28 mouse cellular contexts compared by ENCODE assay signal in the genomic region with DNA sequence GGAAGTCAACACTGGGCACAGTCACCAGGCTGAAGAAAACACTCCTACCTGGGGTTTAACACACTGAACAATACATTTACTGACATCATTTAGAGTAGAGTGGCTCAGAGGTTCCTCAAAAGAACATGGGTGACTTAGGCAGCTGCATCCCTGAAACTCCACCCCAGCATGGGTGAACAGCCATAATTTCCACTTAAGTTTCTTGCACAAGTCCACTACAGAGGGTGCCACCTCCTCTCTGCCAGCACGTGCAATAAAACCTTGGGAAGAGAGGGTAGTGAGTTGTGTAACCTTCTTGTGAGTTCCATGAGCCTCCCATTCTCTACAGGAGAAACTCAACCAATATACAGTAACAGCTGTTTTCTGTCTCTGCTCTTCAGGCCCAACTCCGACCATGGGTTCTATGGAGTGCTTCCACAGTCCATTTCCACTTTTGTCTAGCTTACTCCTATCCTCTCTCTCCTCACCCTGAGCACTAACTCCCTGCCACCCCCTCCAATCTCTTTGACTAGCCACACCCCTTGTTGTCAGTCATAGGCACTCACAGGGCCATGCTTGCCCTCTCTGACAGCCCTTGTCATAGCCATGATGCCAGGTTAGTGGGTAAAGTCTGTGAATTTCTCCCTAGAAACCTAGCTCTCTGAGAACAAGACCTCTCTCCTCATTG. TPM values are rescaled to one million over a fixed set of nuclear protein-coding genes. Genes with fewer than 3 reads are reported as not detected.
DNase-seq lines count a peak whose midpoint lies in the region; ATAC-seq and TF ChIP-seq lines count a peak whose summit lies in the region.
"Had no signal": no experiment of that assay in that cellular context is flagged by ENCODE, and none has a peak within 500 bp of the region (broad histone marks: within the 10 kb centered on the region; RNA-seq: fewer than 3 reads in every experiment).

No protein-coding gene starts in this region.

- ATAC-seq in embryonic facial prominence, embryonic 15.5 days (ENCODE audit: insufficient number of reproducible peaks, low FRiP score, low TSS enrichment, low read depth): no peak
- no peak for ATAC-seq in lung, postnatal 0 days
- peak; percentile 72 for ATAC-seq in megakaryocyte progenitor cell, adult 5-6 weeks (replicated peaks; ENCODE audit: poor library complexity)
- ATAC-seq: forebrain, embryonic 15.5 days; hindbrain, embryonic 16.5 days; intestine, embryonic 15.5 days; Patski had no signal

- H3K4me3 ChIP-seq in embryonic facial prominence, embryonic 15.5 days (replicated peaks): no peak overlapping the region
- H3K4me3 ChIP-seq in embryonic facial prominence, embryonic 10.5 days: no peak overlapping the region
- no peak overlapping the region for H3K4me3 ChIP-seq in lung, postnatal 0 days (ENCODE audit: low read depth, low read length)
- no peak overlapping the region for H3K4me3 ChIP-seq in embryonic fibroblast, embryonic 13.5 days (ENCODE audit: insufficient read depth, low read length)
- H3K4me3 ChIP-seq in left cerebral cortex, adult 2 months: no peak overlapping the region
- H3K4me3 ChIP-seq: erythroblast, embryonic 14.5 days; forebrain, embryonic 12.5 days; forebrain, embryonic 15.5 days; heart, embryonic 13.5 days; hindbrain, embryonic 10.5 days; hindbrain, embryonic 13.5 days; intestine, embryonic 15.5 days had no signal

- H3K27ac ChIP-seq in embryonic facial prominence, embryonic 15.5 days (replicated peaks): peak overlapping the region; percentile 39; the same call in 1 of the 2 replicates
- H3K27ac ChIP-seq in embryonic facial prominence, embryonic 10.5 days (replicated peaks): no peak overlapping the region
- no peak overlapping the region for H3K27ac ChIP-seq in lung, postnatal 0 days (ENCODE audit: low read length)
- H3K27ac ChIP-seq in embryonic fibroblast, embryonic 13.5 days (ENCODE audit: insufficient read depth, low read length): peak overlapping the region; percentile 10; the same call in 1 of the 2 replicates
- H3K27ac ChIP-seq in left cerebral cortex, adult 2 months: no peak overlapping the region
- H3K27ac ChIP-seq: forebrain, embryonic 12.5 days; forebrain, embryonic 15.5 days; heart, embryonic 13.5 days; hindbrain, embryonic 10.5 days; hindbrain, embryonic 13.5 days; intestine, embryonic 15.5 days had no signal

- intact Hi-C loops in left cerebral cortex, adult 2 months (cut with DNase I): no loop called here

- H3K4me2 ChIP-seq in embryonic facial prominence, embryonic 15.5 days (replicated peaks): no peak overlapping the region
- no peak overlapping the region for H3K4me2 ChIP-seq in lung, postnatal 0 days (replicated peaks; ENCODE audit: low read depth, low read length)
- H3K4me2 ChIP-seq: forebrain, embryonic 12.5 days; forebrain, embryonic 15.5 days; heart, embryonic 13.5 days; hindbrain, embryonic 13.5 days; intestine, embryonic 15.5 days had no signal

- 77% methylated on average over 2 of the region's 2 CpGs for WGBS in embryonic facial prominence, embryonic 15.5 days
- 87% methylated on average over 2 of the region's 2 CpGs for WGBS in embryonic facial prominence, embryonic 10.5 days
- 67% methylated on average over 2 of the region's 2 CpGs for WGBS in lung, postnatal 0 days

- H3K9ac ChIP-seq in embryonic facial prominence, embryonic 15.5 days: no peak overlapping the region
- no peak overlapping the region for H3K9ac ChIP-seq in lung, postnatal 0 days (replicated peaks; ENCODE audit: low read depth)
- H3K9ac ChIP-seq: forebrain, embryonic 12.5 days; forebrain, embryonic 15.5 days; heart, embryonic 13.5 days; hindbrain, embryonic 13.5 days; intestine, embryonic 15.5 days had no signal

- H3K36me3 ChIP-seq in embryonic facial prominence, embryonic 15.5 days: no peaks in the 10 kb centered on the region
- H3K36me3 ChIP-seq in embryonic facial prominence, embryonic 10.5 days (replicated peaks): no peaks in the 10 kb centered on the region
- H3K36me3 ChIP-seq in lung, postnatal 0 days (ENCODE audit: insufficient read depth, low read length): no peaks in the 10 kb centered on the region
- H3K36me3 ChIP-seq: forebrain, embryonic 12.5 days; forebrain, embryonic 15.5 days; G1E; heart, embryonic 13.5 days; hindbrain, embryonic 10.5 days; hindbrain, embryonic 13.5 days; intestine, embryonic 15.5 days had no signal

- TF ChIP-seq CTCF in lung, postnatal 0 days (IDR thresholded peaks at IDR 0.05): no peak
- no peak for TF ChIP-seq CTCF in embryonic fibroblast, embryonic 13.5 days (IDR thresholded peaks at IDR 0.05; ENCODE audit: borderline replicate concordance, insufficient read depth, low read length)
- no peak for TF ChIP-seq CTCF in left cerebral cortex, adult 2 months (IDR thresholded peaks at IDR 0.05)

- no peaks in the 10 kb centered on the region for H3K9me3 ChIP-seq in embryonic facial prominence, embryonic 15.5 days (replicated peaks)
- H3K9me3 ChIP-seq in embryonic facial prominence, embryonic 10.5 days: no peaks in the 10 kb centered on the region
- H3K9me3 ChIP-seq in lung, postnatal 0 days (ENCODE audit: low read length): no peaks in the 10 kb centered on the region
- H3K9me3 ChIP-seq: forebrain, embryonic 12.5 days; forebrain, embryonic 15.5 days; G1E; heart, embryonic 13.5 days; hindbrain, embryonic 10.5 days; hindbrain, embryonic 13.5 days; intestine, embryonic 15.5 days had no signal

- no peak for TF ChIP-seq EP300 in lung, postnatal 0 days (IDR thresholded peaks at IDR 0.05)

- no peak for DNase-seq in embryonic facial prominence, embryonic 10.5 days (ENCODE audit: low spot score)
- peak; percentile 8 for DNase-seq in lung, postnatal 25 days (ENCODE audit: low spot score)
- DNase-seq in lung, postnatal 0 days (ENCODE audit: low spot score): no peak
- no peak for DNase-seq in cerebellum, adult 8-10 months
- no peak for DNase-seq in left cerebral cortex, adult 2 months (ENCODE audit: extremely low spot score in 1 of 2, low spot score in 2 of 2)
- DNase-seq: B cell, adult 2 months; cerebellum, adult 18-20 months; cerebellum, adult 9-11 months; cerebellum, postnatal 25 days; embryo, embryonic 11 days; gastrocnemius, postnatal 25 days had no signal

- no peaks in the 10 kb centered on the region for H3K27me3 ChIP-seq in embryonic facial prominence, embryonic 15.5 days
- H3K27me3 ChIP-seq in embryonic facial prominence, embryonic 10.5 days (replicated peaks; ENCODE audit: low read depth, poor library complexity, severe bottlenecking): no peaks in the 10 kb centered on the region
- no peaks in the 10 kb centered on the region for H3K27me3 ChIP-seq in lung, postnatal 0 days (replicated peaks; ENCODE audit: insufficient read depth, low read length)
- H3K27me3 ChIP-seq: CH12.LX; forebrain, embryonic 12.5 days; forebrain, embryonic 15.5 days; hindbrain, embryonic 13.5 days; intestine, embryonic 15.5 days; Patski had no signal

- TF ChIP-seq POLR2A in embryonic fibroblast, embryonic 13.5 days (IDR thresholded peaks at IDR 0.05; ENCODE audit: low read depth, low read length): no peak

- no peaks in the 10 kb centered on the region for H3K4me1 ChIP-seq in embryonic facial prominence, embryonic 15.5 days
- no peaks in the 10 kb centered on the region for H3K4me1 ChIP-seq in embryonic facial prominence, embryonic 10.5 days
- H3K4me1 ChIP-seq in lung, postnatal 0 days (ENCODE audit: insufficient read depth, low read depth, low read length): no peaks in the 10 kb centered on the region
- H3K4me1 ChIP-seq in embryonic fibroblast, embryonic 13.5 days (ENCODE audit: control insufficient read depth, insufficient read depth, low read length): 0 out of 2 replicates have a peak, but pooled peaks cover 4% of the 10 kb centered on the region
- H3K4me1 ChIP-seq: forebrain, embryonic 12.5 days; forebrain, embryonic 15.5 days; heart, embryonic 13.5 days; hindbrain, embryonic 10.5 days; hindbrain, embryonic 13.5 days; intestine, embryonic 15.5 days had no signal

RNA-seq across cellular contexts. Expression of a gene that starts 25.8 kb away (rescaled TPM):
- 46.6 and 56.5 TPM in 2 replicates for polyA plus RNA-seq in embryonic facial prominence, embryonic 15.5 days (2015; fragmentation: Nextera tagmentation; extraction: Ambion mirVana)
- 1.2 and 2.1 TPM in 2 replicates for polyA plus RNA-seq in embryonic facial prominence, embryonic 10.5 days (2016; fragmentation: Nextera tagmentation; extraction: Ambion mirVana)
- polyA plus RNA-seq in lung, postnatal 0 days (2015; fragmentation: Nextera tagmentation; extraction: Ambion mirVana): 0.10 and 0.12 TPM in 2 replicates
- not detected in 2 replicates for polyA plus RNA-seq in embryonic fibroblast, embryonic 13.5 days (2011; ENCODE audit: insufficient read length, low read depth, missing spikeins)
- total RNA-seq in megakaryocyte progenitor cell, adult 5-6 weeks (2015): not detected in 2 replicates
- total RNA-seq in megakaryocyte progenitor cell, adult 5-6 weeks (2017): not detected in 2 replicates
- 1 to 10 TPM; 6.0 to 6.1 TPM for total RNA-seq in left cerebral cortex, adult 2 months (2021)
- total RNA-seq: CH12.LX, G1E had no signal
- polyA plus RNA-seq: erythroblast, embryonic 14.5 days; G1E; Patski had no signal

RNA-seq across cellular contexts. Expression of a gene that starts 54.0 kb away (rescaled TPM):
- 0.18 and 0.20 TPM in 2 replicates for polyA plus RNA-seq in embryonic facial prominence, embryonic 15.5 days (2015; fragmentation: Nextera tagmentation; extraction: Ambion mirVana)
- not detected in 2 replicates for polyA plus RNA-seq in embryonic facial prominence, embryonic 10.5 days (2016; fragmentation: Nextera tagmentation; extraction: Ambion mirVana)
- 0.33 and 0.44 TPM in 2 replicates for polyA plus RNA-seq in lung, postnatal 0 days (2015; fragmentation: Nextera tagmentation; extraction: Ambion mirVana)
- not detected in 2 replicates for polyA plus RNA-seq in embryonic fibroblast, embryonic 13.5 days (2011; ENCODE audit: insufficient read length, low read depth, missing spikeins)
- total RNA-seq in megakaryocyte progenitor cell, adult 5-6 weeks (2015): 0.39 and 0.42 TPM in 2 replicates
- 0.07 and 0.62 TPM in 2 replicates for total RNA-seq in megakaryocyte progenitor cell, adult 5-6 weeks (2017)
- not detected for total RNA-seq in left cerebral cortex, adult 2 months (2021)
- total RNA-seq: gastrocnemius, adult 8-10 months; gastrocnemius, postnatal 25 days had no signal
- polyA plus RNA-seq: cortical plate, adult 2 months; embryonic facial prominence, embryonic 11.5 days; forebrain, embryonic 12.5 days; forebrain, embryonic 15.5 days; G1E; hindbrain, embryonic 10.5 days; Patski had no signal

Comparison
In these comparisons a context has a peak if more than half of its experiments do, and no peak if none do; other contexts are left out.
1. H3K27ac ChIP-seq: peak in embryonic facial prominence, embryonic 15.5 days (single experiment) and embryonic fibroblast, embryonic 13.5 days (single experiment); none in embryonic facial prominence, embryonic 10.5 days (single experiment), lung, postnatal 0 days (single experiment) and left cerebral cortex, adult 2 months (single experiment).
2. RNA of a gene that starts 25.8 kb away (polyA plus RNA-seq): 46.6 to 56.5 TPM in embryonic facial prominence, embryonic 15.5 days; 1.2 to 2.1 TPM in embryonic facial prominence, embryonic 10.5 days, not detected in embryonic fibroblast, embryonic 13.5 days and 0.10 to 0.12 TPM in lung, postnatal 0 days; every median in the first group is over 10 times any median in the second.